Comparison of ENCODE assay signal across 14 mouse cellular contexts in genomic region chr17:34997142-34997483, GRCm38 (mm10). TPM values are rescaled to one million over a fixed set of nuclear protein-coding genes. Genes with fewer than 3 reads are reported as not detected.
DNase-seq lines count a peak whose midpoint lies in the region; ATAC-seq and TF ChIP-seq lines count a peak whose summit lies in the region.
"Had no signal": no experiment of that assay in that cellular context is flagged by ENCODE, and none has a peak within 500 bp of the region (broad histone marks: within the 10 kb centered on the region; RNA-seq: fewer than 3 reads in every experiment).

No protein-coding gene starts in this region.

- no peaks in the 10 kb centered on the region for H3K9me3 ChIP-seq in heart, postnatal 0 days (replicated peaks; ENCODE audit: control insufficient read depth, low read length)
- no peaks in the 10 kb centered on the region for H3K9me3 ChIP-seq in midbrain, embryonic 11.5 days (ENCODE audit: control insufficient read depth, low read length)
- no peaks in the 10 kb centered on the region for H3K9me3 ChIP-seq in midbrain, embryonic 15.5 days
- H3K9me3 ChIP-seq in intestine, postnatal 0 days (ENCODE audit: control insufficient read depth), result no peaks in the 10 kb centered on the region
- H3K9me3 ChIP-seq: heart, embryonic 12.5 days had no signal

- H3K4me2 ChIP-seq in heart, postnatal 0 days (ENCODE audit: low read depth, low read length), result 0 out of 2 replicates have a peak overlapping the region, but pooled peaks have one; percentile 3
- no peak overlapping the region for H3K4me2 ChIP-seq in midbrain, embryonic 11.5 days
- H3K4me2 ChIP-seq in midbrain, embryonic 15.5 days, result no peak overlapping the region
- H3K4me2 ChIP-seq in intestine, postnatal 0 days (replicated peaks; ENCODE audit: low read depth), result peak overlapping the region; percentile 24; the same call in 1 of the 2 replicates
- H3K4me2 ChIP-seq in myocyte (ENCODE audit: low read depth), result peak overlapping the region; percentile 79

- peaks cover 38% of the 10 kb centered on the region for H3K79me2 ChIP-seq in myocyte (ENCODE audit: control insufficient read depth, insufficient read depth)

- no peak overlapping the region for H3K27ac ChIP-seq in heart, postnatal 0 days (ENCODE audit: low read depth)
- H3K27ac ChIP-seq in midbrain, embryonic 11.5 days (ENCODE audit: low read depth, low read length), result no peak overlapping the region
- no peak overlapping the region for H3K27ac ChIP-seq in midbrain, embryonic 15.5 days
- no peak overlapping the region for H3K27ac ChIP-seq in intestine, postnatal 0 days (ENCODE audit: low read depth, low read length)
- H3K27ac ChIP-seq: left cerebral cortex, adult 2 months; macrophage had no signal

- no peak for ATAC-seq in heart, postnatal 0 days (ENCODE audit: insufficient read depth, low read depth)
- ATAC-seq in midbrain, embryonic 11.5 days (ENCODE audit: low FRiP score), result no peak
- ATAC-seq in midbrain, embryonic 15.5 days (replicated peaks), result no peak
- no peak for ATAC-seq in intestine, postnatal 0 days

- TF ChIP-seq POLR2A in myocyte (IDR thresholded peaks at IDR 0.05; ENCODE audit: insufficient read length, low read depth), result no peak

- TF ChIP-seq EP300 in heart, postnatal 0 days (IDR thresholded peaks at IDR 0.05; ENCODE audit: low read depth), result no peak

- DNase-seq in heart, postnatal 0 days (ENCODE audit: low spot score), result no peak
- no peak for DNase-seq in heart, postnatal 25 days (ENCODE audit: low spot score)
- peak; percentile 66 for DNase-seq in midbrain, embryonic 11.5 days (ENCODE audit: low spot score, missing footprints)
- no peak for DNase-seq in yolk sac, embryonic 10.5 days (ENCODE audit: low spot score)
- DNase-seq: adrenal gland, postnatal 25 days; cerebellum, adult 11-12 months; embryo, embryonic 11 days; thymus, postnatal 25 days had no signal

- no peak overlapping the region for H3K4me3 ChIP-seq in heart, postnatal 0 days (ENCODE audit: low read depth, low read length)
- H3K4me3 ChIP-seq in midbrain, embryonic 11.5 days (ENCODE audit: low read depth, low read length), result no peak overlapping the region
- H3K4me3 ChIP-seq in midbrain, embryonic 15.5 days, result no peak overlapping the region
- no peak overlapping the region for H3K4me3 ChIP-seq in intestine, postnatal 0 days (ENCODE audit: low read depth, low read length)
- no peak overlapping the region for H3K4me3 ChIP-seq in myocyte
- H3K4me3 ChIP-seq: heart, embryonic 12.5 days; left cerebral cortex, adult 2 months had no signal

- 88% methylated on average over 5 of the region's 5 CpGs for WGBS in heart, postnatal 0 days
- 89% methylated on average over 5 of the region's 5 CpGs for WGBS in midbrain, embryonic 11.5 days
- 89% methylated on average over 5 of the region's 5 CpGs for WGBS in midbrain, embryonic 15.5 days
- WGBS in intestine, postnatal 0 days, result 81% methylated on average over 5 of the region's 5 CpGs

- H3K4me1 ChIP-seq in heart, postnatal 0 days (ENCODE audit: control insufficient read depth, insufficient read depth), result peaks cover 21% of the 10 kb centered on the region
- H3K4me1 ChIP-seq in midbrain, embryonic 11.5 days (ENCODE audit: control insufficient read depth, insufficient read depth, low read length), result peaks cover 15% of the 10 kb centered on the region
- H3K4me1 ChIP-seq in midbrain, embryonic 15.5 days, result peaks cover 14% of the 10 kb centered on the region
- H3K4me1 ChIP-seq in intestine, postnatal 0 days (replicated peaks; ENCODE audit: control insufficient read depth, insufficient read depth, low read length), result peaks cover 8% of the 10 kb centered on the region; the same call in 1 of the 2 replicates

- H3ac ChIP-seq in myocyte (ENCODE audit: control insufficient read depth, insufficient read length), result no peak overlapping the region

- no peaks in the 10 kb centered on the region for H3K27me3 ChIP-seq in heart, postnatal 0 days (ENCODE audit: control insufficient read depth, insufficient read depth, low read length)
- no peaks in the 10 kb centered on the region for H3K27me3 ChIP-seq in midbrain, embryonic 11.5 days (ENCODE audit: control insufficient read depth, insufficient read depth, low read length)
- H3K27me3 ChIP-seq in midbrain, embryonic 15.5 days (replicated peaks), result no peaks in the 10 kb centered on the region
- H3K27me3 ChIP-seq in intestine, postnatal 0 days (replicated peaks; ENCODE audit: control insufficient read depth, insufficient read depth, low read length), result no peaks in the 10 kb centered on the region
- H3K27me3 ChIP-seq in myocyte (ENCODE audit: control insufficient read depth, insufficient read depth, insufficient read length), result no peaks in the 10 kb centered on the region
- H3K27me3 ChIP-seq: heart, embryonic 12.5 days had no signal

- H3K9ac ChIP-seq in heart, postnatal 0 days (replicated peaks; ENCODE audit: low read depth, low read length), result no peak overlapping the region; the same call in 1 of the 2 replicates
- H3K9ac ChIP-seq in midbrain, embryonic 11.5 days (ENCODE audit: low read length), result no peak overlapping the region
- no peak overlapping the region for H3K9ac ChIP-seq in midbrain, embryonic 15.5 days
- no peak overlapping the region for H3K9ac ChIP-seq in intestine, postnatal 0 days (ENCODE audit: low read depth, low read length)
- H3K9ac ChIP-seq: heart, embryonic 12.5 days had no signal

- no peak for TF ChIP-seq CTCF in heart, postnatal 0 days (IDR thresholded peaks at IDR 0.05; ENCODE audit: low read depth)
- no peak for TF ChIP-seq CTCF in intestine, postnatal 0 days (IDR thresholded peaks at IDR 0.05; ENCODE audit: low read depth)

- intact Hi-C loops in heart, postnatal 25 days (cut with DNase I), result no loop called here

- H3K36me3 ChIP-seq in heart, postnatal 0 days (replicated peaks; ENCODE audit: control insufficient read depth, insufficient read depth, low read length), result peaks cover 16% of the 10 kb centered on the region; the same call in 1 of the 2 replicates
- no peaks in the 10 kb centered on the region for H3K36me3 ChIP-seq in midbrain, embryonic 11.5 days (ENCODE audit: control insufficient read depth, insufficient read depth, low read length)
- no peaks in the 10 kb centered on the region for H3K36me3 ChIP-seq in midbrain, embryonic 15.5 days (replicated peaks)
- H3K36me3 ChIP-seq in intestine, postnatal 0 days (ENCODE audit: control insufficient read depth, insufficient read depth), result no peaks in the 10 kb centered on the region; the same call in 1 of the 2 replicates
- H3K36me3 ChIP-seq in myocyte (ENCODE audit: control insufficient read depth, insufficient read depth), result peaks cover 14% of the 10 kb centered on the region

TF ChIP-seq in myocyte, 11 proteins besides CTCF, POLR2A, EP300 and RAD21 (continues in another document):
- TF ChIP-seq POLR2AphosphoS2 (IDR thresholded peaks at IDR 0.05; ENCODE audit: insufficient read length, low read depth) (no peak), CEBPB (IDR thresholded peaks at IDR 0.05; ENCODE audit: insufficient read depth, poor library complexity, severe bottlenecking) (no peak)

RNA-seq across cellular contexts. Expression of gene Vars, which starts 3.7 kb away (rescaled TPM):
- 61.5 and 92.0 TPM in 2 replicates for total RNA-seq in heart, postnatal 0 days (2014; rRNA removed; ENCODE audit: low replicate concordance)
- 20.4 and 21.7 TPM in 2 replicates for polyA plus RNA-seq in heart, postnatal 0 days (2015; fragmentation: Nextera tagmentation; extraction: Ambion mirVana)
- total RNA-seq in heart, postnatal 25 days (2021), result 10 to 100 TPM; 25.7 to 26.9 TPM
- 76.1 and 81.2 TPM in 2 replicates for polyA plus RNA-seq in midbrain, embryonic 11.5 days (2014; fragmentation: Nextera tagmentation; extraction: Ambion mirVana)
- 63.1 and 70.2 TPM in 2 replicates for polyA plus RNA-seq in midbrain, embryonic 15.5 days (2015; fragmentation: Nextera tagmentation; extraction: Ambion mirVana)
- polyA plus RNA-seq in intestine, postnatal 0 days (2015; fragmentation: Nextera tagmentation; extraction: Ambion mirVana), result 74.0 and 84.2 TPM in 2 replicates
- polyA plus RNA-seq in myocyte (2012; fragmentation: generic; extraction: Trizol), result 208 TPM

RNA-seq across cellular contexts. Expression of gene Lsm2, which starts 15.5 kb away (rescaled TPM):
- 23.1 and 43.3 TPM in 2 replicates for total RNA-seq in heart, postnatal 0 days (2014; rRNA removed; ENCODE audit: low replicate concordance)
- polyA plus RNA-seq in heart, postnatal 0 days (2015; fragmentation: Nextera tagmentation; extraction: Ambion mirVana), result 63.5 and 64.2 TPM in 2 replicates
- 10 to 100 TPM; 19.0 to 19.1 TPM for total RNA-seq in heart, postnatal 25 days (2021)
- 213 and 234 TPM in 2 replicates for polyA plus RNA-seq in midbrain, embryonic 11.5 days (2014; fragmentation: Nextera tagmentation; extraction: Ambion mirVana)
- 103 and 111 TPM in 2 replicates for polyA plus RNA-seq in midbrain, embryonic 15.5 days (2015; fragmentation: Nextera tagmentation; extraction: Ambion mirVana)
- 70.6 and 76.6 TPM in 2 replicates for polyA plus RNA-seq in intestine, postnatal 0 days (2015; fragmentation: Nextera tagmentation; extraction: Ambion mirVana)
- 52.3 TPM for polyA plus RNA-seq in myocyte (2012; fragmentation: generic; extraction: Trizol)

RNA-seq across cellular contexts. Expression of gene Vwa7, which starts 19.3 kb away (rescaled TPM):
- total RNA-seq in heart, postnatal 0 days (2014; rRNA removed; ENCODE audit: low replicate concordance), result 0.77 and 0.92 TPM in 2 replicates
- 0.43 and 0.63 TPM in 2 replicates for polyA plus RNA-seq in heart, postnatal 0 days (2015; fragmentation: Nextera tagmentation; extraction: Ambion mirVana)
- 1 to 10 TPM; 7.3 to 7.7 TPM for total RNA-seq in heart, postnatal 25 days (2021)
- polyA plus RNA-seq in midbrain, embryonic 11.5 days (2014; fragmentation: Nextera tagmentation; extraction: Ambion mirVana), result 0.07 TPM in 1 of 2 replicates, not detected in the other
- 0.06 and 0.15 TPM in 2 replicates for polyA plus RNA-seq in midbrain, embryonic 15.5 days (2015; fragmentation: Nextera tagmentation; extraction: Ambion mirVana)
- 0.12 and 0.20 TPM in 2 replicates for polyA plus RNA-seq in intestine, postnatal 0 days (2015; fragmentation: Nextera tagmentation; extraction: Ambion mirVana)
- 0.05 TPM for polyA plus RNA-seq in myocyte (2012; fragmentation: generic; extraction: Trizol)

RNA-seq across cellular contexts. Expression of gene Hspa1l, which starts 24.6 kb away (rescaled TPM):
- total RNA-seq in heart, postnatal 0 days (2014; rRNA removed; ENCODE audit: low replicate concordance), result 3.3 and 5.1 TPM in 2 replicates
- 1.6 and 1.8 TPM in 2 replicates for polyA plus RNA-seq in heart, postnatal 0 days (2015; fragmentation: Nextera tagmentation; extraction: Ambion mirVana)
- 1 to 10 TPM; 6.9 to 8.1 TPM for total RNA-seq in heart, postnatal 25 days (2021)
- polyA plus RNA-seq in midbrain, embryonic 11.5 days (2014; fragmentation: Nextera tagmentation; extraction: Ambion mirVana), result 1.4 and 2.0 TPM in 2 replicates
- 1.2 and 1.5 TPM in 2 replicates for polyA plus RNA-seq in midbrain, embryonic 15.5 days (2015; fragmentation: Nextera tagmentation; extraction: Ambion mirVana)
- 0.22 and 0.25 TPM in 2 replicates for polyA plus RNA-seq in intestine, postnatal 0 days (2015; fragmentation: Nextera tagmentation; extraction: Ambion mirVana)
- 1.3 TPM for polyA plus RNA-seq in myocyte (2012; fragmentation: generic; extraction: Trizol)

RNA-seq across cellular contexts. Expression of gene Hspa1a, which starts 25.2 kb away (rescaled TPM):
- 8.2 and 10.2 TPM in 2 replicates for total RNA-seq in heart, postnatal 0 days (2014; rRNA removed; ENCODE audit: low replicate concordance)
- polyA plus RNA-seq in heart, postnatal 0 days (2015; fragmentation: Nextera tagmentation; extraction: Ambion mirVana), result 2.5 and 2.8 TPM in 2 replicates
- 1 to 10 TPM; 2.9 to 7.7 TPM for total RNA-seq in heart, postnatal 25 days (2021)
- polyA plus RNA-seq in midbrain, embryonic 11.5 days (2014; fragmentation: Nextera tagmentation; extraction: Ambion mirVana), result 0.59 and 1.2 TPM in 2 replicates
- polyA plus RNA-seq in midbrain, embryonic 15.5 days (2015; fragmentation: Nextera tagmentation; extraction: Ambion mirVana), result 12.7 and 13.3 TPM in 2 replicates
- 6.4 and 6.5 TPM in 2 replicates for polyA plus RNA-seq in intestine, postnatal 0 days (2015; fragmentation: Nextera tagmentation; extraction: Ambion mirVana)
- 1.8 TPM for polyA plus RNA-seq in myocyte (2012; fragmentation: generic; extraction: Trizol)

Comparison
In these comparisons a context has a peak if more than half of its experiments do, and no peak if none do; other contexts are left out.
1. H3K4me2 ChIP-seq: peak in heart, postnatal 0 days (single experiment), intestine, postnatal 0 days (single experiment) and myocyte (single experiment); none in midbrain, embryonic 11.5 days (single experiment) and midbrain, embryonic 15.5 days (single experiment).